Mouse (Mus musculus) CD4-positive, CD25-positive, alpha-beta regulatory T cell, adult 4 months (primary cell): ENCODE data around the gene Gpr62. TPM values are rescaled to one million over a fixed set of nuclear protein-coding genes. Genes with fewer than 3 reads are reported as not detected.

Experiments
- ATAC-seq: one replicate; pipeline ENCODE4 v1.8.0; 2017
- polyA plus RNA-seq, 2 experiments: library from polyadenylated mRNA; unstranded; fragments of 100-300 nt; shearing (Covaris generic); gene quantifications; one replicate each; pipeline ENCODE4 v1.2.1; 2017

Gpr62 gene
- polyA plus RNA-seq, 2 experiments from 2014 or later = not detected

GRCm38 (mm10) chr9:106420608-106421007 lies 45.1 kb downstream of the Gpr62 start:
- no peak for ATAC-seq

GRCm38 (mm10) chr9:106417841-106418625 lies 47.7 kb downstream of the Gpr62 start:
- ATAC-seq = peak; percentile 37

- no peak for ATAC-seq
Observed at GRCm38 (mm10) chr9:106416826-106417225, 48.9 kb downstream of the Gpr62 start.

Other genes with a start within 250 kb of the Gpr62 start
- gene Tlr9, start 243.3 kb downstream of the Gpr62 start, polyA plus RNA-seq = not detected
- 10 to 100 TPM; 43.4 to 74.4 TPM for gene Alas1, start 217.3 kb downstream of the Gpr62 start, polyA plus RNA-seq
- gene Poc1a, start 184.9 kb downstream of the Gpr62 start, polyA plus RNA-seq = 1 to 10 TPM; 2.3 to 8.0 TPM
- 10 to 100 TPM; 16.2 to 21.1 TPM for gene Dusp7, start 97.3 kb downstream of the Gpr62 start, polyA plus RNA-seq
- gene Rpl29, start 36.5 kb downstream of the Gpr62 start, polyA plus RNA-seq = 1,000 to 10,000 TPM; 1,164 to 1,338 TPM
- 10 to 100 TPM; 11.6 to 12.2 TPM for gene Acy1, start 27.6 kb downstream of the Gpr62 start, polyA plus RNA-seq
- gene Abhd14b, start 18.5 kb downstream of the Gpr62 start, polyA plus RNA-seq = 10 to 100 TPM; 19.4 to 21.2 TPM
- 10 to 100 TPM; 10.5 to 24.2 TPM for gene Abhd14a, start 18.3 kb downstream of the Gpr62 start, polyA plus RNA-seq
- gene Pcbp4, start 12.6 kb downstream of the Gpr62 start, polyA plus RNA-seq = 1 to 10 TPM; 2.9 to 3.1 TPM
- gene Rrp9, start 10.0 kb upstream of the Gpr62 start, polyA plus RNA-seq = 10 to 100 TPM; 35.4 to 37.4 TPM
- 10 to 100 TPM; 52.6 to 68.5 TPM for gene Parp3, start 11.0 kb upstream of the Gpr62 start, polyA plus RNA-seq
- gene Iqcf1, start 34.0 kb upstream of the Gpr62 start, polyA plus RNA-seq = not detected
- gene Iqcf5, start 48.6 kb upstream of the Gpr62 start, polyA plus RNA-seq = not detected
- not detected for gene Iqcf3, start 95.7 kb upstream of the Gpr62 start, polyA plus RNA-seq
- gene Iqcf4, start 105.1 kb upstream of the Gpr62 start, polyA plus RNA-seq = not detected
- not detected for gene Iqcf6, start 160.6 kb upstream of the Gpr62 start, polyA plus RNA-seq
- gene Grm2, start 190.1 kb upstream of the Gpr62 start, polyA plus RNA-seq = not detected
- gene Tex264, start 220.0 kb upstream of the Gpr62 start, polyA plus RNA-seq = 10 to 100 TPM; 40.7 to 62.0 TPM